Mouse (Mus musculus): ENCODE measurements around the gene Dctn2.

DNA sequence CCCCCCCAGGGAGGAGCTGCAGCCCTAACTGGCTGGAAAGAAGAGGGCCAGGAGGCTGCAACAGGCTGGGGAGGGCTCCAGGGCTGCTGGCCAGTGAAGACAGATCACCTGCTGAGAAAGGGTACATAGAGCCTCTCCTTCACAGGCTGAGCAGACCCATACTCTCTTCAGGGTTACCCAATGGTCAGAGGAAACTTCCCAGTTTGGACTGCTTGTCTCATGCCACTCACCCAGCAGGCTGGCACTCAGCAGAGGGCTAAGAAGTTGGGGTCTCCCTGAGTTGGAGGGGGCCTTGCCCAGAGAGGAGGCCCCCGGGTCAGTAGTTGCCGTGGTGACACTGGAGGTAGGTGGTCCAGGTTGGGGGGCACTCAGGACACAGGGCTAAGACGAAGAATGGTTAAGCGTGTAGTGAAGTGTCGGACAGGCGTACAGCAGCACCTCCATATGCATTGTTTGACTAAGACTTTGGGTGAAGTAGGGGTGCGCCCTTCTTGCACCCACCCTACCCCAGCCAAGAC, 18.0 kb downstream of the Dctn2 start:
- no peak for TF ChIP-seq TAL1 (conservative IDR thresholded peaks at IDR 0.05; ENCODE audit: low read depth, low read length)
- TF ChIP-seq CTCF (IDR thresholded peaks at IDR 0.05; ENCODE audit: low read depth, low read length) = no peak
- no peak for TF ChIP-seq POLR2AphosphoS5 (IDR thresholded peaks at IDR 0.05; ENCODE audit: insufficient replicate concordance, low read depth, low read length)

Measured in G1E (cell line).